Mouse (Mus musculus): Measurements from ENCODE around the gene Sms. TPM values are rescaled to one million over a fixed set of nuclear protein-coding genes. Genes with fewer than 3 reads are reported as not detected.
A peak's percentile ranks its signal among the peaks of the same experiment; 100 is the strongest.

Sms gene
- total RNA-seq, 4 experiments from 2014 or later = 69.7 to 105 (median 90.4) TPM

- DNase-seq (ENCODE audit: low spot score in 2 of 2) = peak; percentile 7 to 39
These were observed 37.7 kb downstream of the Sms start for GRCm38 (mm10) chrX:157454430-157454829.

GRCm38 (mm10) chrX:157449000-157449399 lies 43.1 kb downstream of the Sms start:
- no peak for DNase-seq (ENCODE audit: low spot score in 2 of 2)

DNA sequence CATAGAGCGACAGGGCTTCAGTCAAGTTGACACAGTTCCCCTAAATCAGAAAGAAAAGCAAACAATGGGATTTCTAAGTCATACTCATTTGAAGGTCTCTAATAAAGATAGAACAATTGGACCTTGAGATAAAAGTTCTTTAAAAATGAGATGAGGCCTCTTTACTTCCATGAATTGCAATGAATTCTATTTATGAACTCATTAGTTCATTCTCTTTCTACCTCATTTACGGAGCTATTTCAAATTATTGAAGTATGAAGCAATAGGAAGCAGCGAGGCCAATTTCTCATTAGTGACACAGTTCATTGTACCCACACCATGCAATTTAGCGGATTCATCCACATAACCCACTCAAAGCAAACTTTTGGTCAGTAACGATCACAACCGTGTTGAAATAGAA lies 44.7 kb downstream of the Sms start:
- no peak for DNase-seq (ENCODE audit: low spot score in 2 of 2)

GRCm38 (mm10) chrX:157434768-157435167 lies 57.3 kb downstream of the Sms start:
- DNase-seq (ENCODE audit: low spot score in 2 of 2) = no peak

DNA sequence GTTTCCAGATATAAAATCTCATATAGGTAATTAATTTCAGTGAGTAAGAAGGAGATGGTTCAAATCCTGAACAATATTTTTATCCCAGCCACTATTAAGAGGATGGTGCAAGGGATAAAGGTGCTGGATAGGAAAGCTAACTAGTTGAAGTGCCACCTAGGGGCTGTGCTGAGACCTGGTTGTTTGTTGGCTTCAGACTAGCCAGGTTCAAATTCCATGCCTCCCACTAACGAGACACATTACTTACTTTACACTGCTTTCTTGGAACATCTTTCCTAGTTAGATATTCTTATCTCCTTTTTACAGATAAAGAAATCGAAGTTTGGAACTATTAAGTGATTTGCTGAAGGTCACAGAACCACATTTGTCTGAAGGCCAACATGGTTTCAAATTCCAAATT lies 72.6 kb downstream of the Sms start:
- no peak for DNase-seq (ENCODE audit: low spot score in 2 of 2)

GRCm38 (mm10) chrX:157415212-157415611 lies 76.9 kb downstream of the Sms start, which contains the start of gene Phex:
Gene Phex, minus strand, starts transcription at chrX:157415312.
- DNase-seq (ENCODE audit: low spot score in 2 of 2) = no peak

- DNase-seq (ENCODE audit: low spot score in 2 of 2) = no peak
These were observed 87.2 kb downstream of the Sms start for GRCm38 (mm10) chrX:157404919-157405318.

Other genes with a start within 250 kb of the Sms start
- under 1 TPM; 0.09 to 0.53 (median 0.27) TPM for gene Phex, start 77.0 kb downstream of the Sms start, total RNA-seq (2022)
- gene Yy2, start 76.7 kb upstream of the Sms start, total RNA-seq (2022) = under 1 TPM in 1 of 4 experiments, not detected in 3; 0.80 TPM
- gene Mbtps2, start 106.4 kb upstream of the Sms start, total RNA-seq (2022) = 10 to 100 TPM; 31.0 to 38.8 (median 33.0) TPM
- gene Smpx, start 206.6 kb upstream of the Sms start, total RNA-seq (2022) = under 1 TPM in 1 of 4 experiments, not detected in 3; 0.55 TPM